Mouse (Mus musculus) kidney, postnatal 14 days (tissue): ENCODE measurements around the gene Grifin.

Experiments used
- DNase-seq: peaks from one replicate; pipeline ENCODE4 v3.0.0; 2022; ENCODE audit warnings: mixed read lengths

The Grifin gene

DNA sequence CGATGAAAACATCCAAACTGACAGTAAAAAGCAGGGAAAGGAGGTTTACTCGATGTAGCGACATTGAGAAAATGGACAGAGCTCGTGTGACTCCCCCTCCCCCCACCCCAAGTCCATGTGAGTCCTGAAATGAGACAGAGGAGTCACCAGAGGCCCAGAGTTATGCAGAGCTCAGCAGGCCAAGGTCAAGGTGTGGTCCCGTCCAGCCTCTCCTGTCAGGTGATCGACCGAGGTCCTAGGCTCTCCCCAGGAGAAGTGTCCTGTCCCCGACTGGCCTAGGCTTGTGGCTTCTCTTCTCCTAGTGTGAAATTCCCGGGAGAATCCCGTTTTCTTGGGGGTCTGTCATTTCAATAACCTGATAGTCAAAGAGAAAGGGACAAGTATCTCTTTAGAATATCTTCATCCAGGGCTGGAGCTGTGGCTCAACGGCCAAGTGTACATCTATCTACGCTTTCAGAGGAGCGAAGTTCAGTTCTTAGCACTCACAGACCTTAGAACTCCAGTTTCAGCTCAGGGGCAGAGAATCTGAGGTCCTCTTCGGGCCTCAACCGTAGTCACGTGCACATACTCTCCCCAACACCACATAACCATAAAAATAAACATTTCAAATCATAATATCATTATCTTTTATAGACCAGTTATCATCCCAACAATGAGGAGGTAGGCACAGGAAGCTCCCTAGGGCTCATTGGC is 24.4 kb upstream of the Grifin start:
- no peak for DNase-seq

DNA sequence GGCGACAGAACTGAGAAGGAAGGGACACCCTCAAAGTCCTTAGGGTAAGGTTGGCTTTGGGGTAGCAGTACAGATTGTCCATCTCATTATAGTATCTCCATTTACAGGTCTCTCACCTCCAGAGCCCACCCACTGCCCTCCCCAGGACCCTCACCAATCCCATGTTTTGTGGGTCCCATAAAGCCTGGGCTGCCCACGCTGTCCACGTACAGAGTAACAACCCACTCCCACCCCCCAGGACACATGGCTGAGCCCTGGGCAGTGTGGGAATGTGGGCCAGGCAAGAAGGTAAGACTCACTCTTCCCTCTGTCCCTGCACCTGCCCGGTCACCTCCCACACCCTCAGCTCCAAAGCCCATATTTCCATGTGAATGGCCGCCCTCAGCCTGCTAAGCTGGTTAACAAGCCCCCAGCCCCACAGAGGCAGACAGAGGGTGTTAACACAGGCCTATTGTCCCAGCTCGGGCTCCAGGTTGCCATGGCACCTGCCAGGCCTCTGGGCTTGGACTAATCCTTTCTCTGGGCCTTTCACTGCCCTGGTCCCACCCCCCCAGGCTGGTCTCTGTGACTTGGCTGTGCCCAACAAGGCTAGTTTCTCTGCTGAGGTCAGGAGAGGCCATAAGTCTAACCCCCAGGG is 19.0 kb upstream of the Grifin start:
- DNase-seq: no peak

DNA sequence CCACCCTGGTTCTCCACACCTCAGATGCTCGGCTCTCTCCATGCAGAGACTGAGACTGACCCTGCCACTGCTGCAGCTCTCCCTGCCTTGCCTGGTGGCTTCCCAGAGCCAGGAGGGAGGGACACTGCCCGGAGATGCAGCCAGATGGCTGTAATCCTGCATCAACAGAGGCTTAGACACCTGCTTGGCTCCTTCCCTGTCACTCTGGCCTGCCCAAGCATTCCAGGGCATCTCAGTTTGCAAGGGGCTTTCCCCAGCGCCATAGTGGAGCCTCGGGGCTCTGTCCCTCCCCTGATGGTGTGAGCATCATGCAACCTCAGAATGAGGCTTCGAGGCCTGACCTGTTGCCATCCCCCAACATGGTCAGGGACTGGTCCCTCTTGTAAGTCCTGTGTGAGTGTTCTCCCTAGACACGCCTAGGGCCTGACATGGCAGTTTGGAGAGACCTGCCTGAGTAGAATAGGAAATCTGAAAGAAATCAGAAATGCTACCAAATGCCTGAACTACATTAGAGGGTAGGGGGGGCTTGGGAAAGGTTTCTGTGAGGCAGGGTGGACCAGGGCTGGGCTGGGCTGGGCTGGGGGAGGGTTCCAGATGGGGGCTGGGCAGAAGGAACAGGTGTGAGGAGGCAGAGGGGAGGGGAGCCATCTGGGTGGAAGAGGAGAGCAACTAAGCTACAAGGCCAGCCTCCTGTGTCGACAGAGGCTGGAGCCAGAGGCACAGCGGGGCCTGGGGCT is 18.3 kb upstream of the Grifin start:
- DNase-seq: no peak

DNA sequence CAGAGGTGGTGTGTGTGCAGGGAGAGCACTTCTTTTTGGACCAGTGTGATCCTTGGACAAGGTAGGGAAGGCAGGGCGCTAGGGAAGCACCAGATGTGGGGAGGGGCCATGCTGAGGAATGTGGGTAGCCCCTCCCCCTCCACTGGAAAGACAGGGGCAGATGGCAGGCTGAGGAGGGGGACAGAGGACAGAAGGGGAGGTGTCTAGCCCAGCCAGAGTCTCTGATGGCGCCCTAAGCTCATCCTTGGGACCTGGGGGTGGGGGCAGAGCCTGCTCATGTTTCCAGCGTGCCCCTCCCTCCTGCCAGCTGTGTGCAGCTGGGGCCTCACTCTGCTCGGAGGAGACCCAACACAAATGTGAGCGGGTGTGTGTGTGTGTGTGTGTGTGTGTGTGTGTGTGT is 16.7 kb upstream of the Grifin start:
- DNase-seq: peak; percentile 63

DNA sequence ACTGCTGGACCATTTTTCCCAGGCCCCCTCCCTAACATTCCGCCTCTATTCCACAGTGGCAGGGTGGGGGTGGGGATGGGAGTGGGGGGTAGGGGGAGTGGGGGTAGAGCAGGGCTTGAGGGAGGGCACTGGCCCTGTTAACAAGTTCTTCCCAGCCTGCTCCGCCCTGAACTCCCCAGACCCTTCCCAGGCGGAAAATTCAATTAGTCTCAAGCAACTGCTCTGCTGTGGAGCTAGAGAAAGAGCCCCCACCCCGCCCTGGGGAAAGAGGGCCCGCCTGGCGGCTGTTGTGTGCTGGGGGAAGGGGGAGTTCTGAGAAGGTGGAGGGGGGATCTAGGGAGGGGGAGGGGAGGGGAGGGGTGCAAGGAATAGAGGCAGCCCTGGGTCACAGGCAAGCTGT is 14.9 kb upstream of the Grifin start:
- DNase-seq: no peak

DNA sequence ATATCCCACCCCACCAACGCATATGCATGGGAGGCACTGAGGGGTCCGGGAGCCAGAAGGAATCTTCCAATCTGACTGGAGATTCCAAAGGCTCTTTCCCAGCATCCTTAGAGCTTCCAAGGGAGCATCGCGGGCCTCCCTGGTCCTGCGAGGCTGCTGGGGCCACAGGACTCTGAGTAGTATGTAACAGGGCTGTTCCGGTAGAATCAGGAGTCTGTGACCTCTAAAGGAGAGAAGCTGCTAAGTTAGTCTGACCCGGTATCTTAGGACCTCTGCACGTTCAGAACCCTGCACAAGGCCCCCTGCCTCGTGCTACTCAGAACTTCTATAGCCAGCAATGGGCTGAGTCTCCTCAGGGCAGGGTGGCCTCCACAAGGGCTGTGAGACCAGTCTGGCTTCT is 14.3 kb upstream of the Grifin start:
- DNase-seq: no peak

DNA sequence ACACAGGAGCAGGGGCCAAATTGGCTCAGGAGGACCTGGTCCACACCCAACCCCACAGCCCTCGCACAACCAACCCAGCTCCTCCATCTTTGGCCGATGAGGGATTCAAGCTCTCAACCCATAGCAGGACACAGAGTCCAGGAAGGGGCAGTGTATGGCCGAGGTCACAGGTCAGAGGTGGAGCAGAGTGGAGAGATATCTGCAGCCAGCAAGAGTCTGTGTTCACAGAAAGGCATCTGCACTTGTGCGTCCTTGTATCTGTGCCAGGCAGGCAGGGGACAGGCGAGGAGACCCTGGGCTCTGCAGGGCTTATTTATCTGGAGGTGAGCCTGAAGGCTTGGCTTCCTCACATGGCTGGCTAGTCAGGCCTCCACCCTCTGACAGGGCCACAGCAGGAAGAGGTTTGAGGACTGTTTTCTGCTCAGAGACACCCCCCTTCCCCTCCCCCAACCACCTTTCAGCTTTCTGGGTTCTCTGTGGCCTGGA is 10.6 kb upstream of the Grifin start:
- DNase-seq: peak; percentile 68

DNA sequence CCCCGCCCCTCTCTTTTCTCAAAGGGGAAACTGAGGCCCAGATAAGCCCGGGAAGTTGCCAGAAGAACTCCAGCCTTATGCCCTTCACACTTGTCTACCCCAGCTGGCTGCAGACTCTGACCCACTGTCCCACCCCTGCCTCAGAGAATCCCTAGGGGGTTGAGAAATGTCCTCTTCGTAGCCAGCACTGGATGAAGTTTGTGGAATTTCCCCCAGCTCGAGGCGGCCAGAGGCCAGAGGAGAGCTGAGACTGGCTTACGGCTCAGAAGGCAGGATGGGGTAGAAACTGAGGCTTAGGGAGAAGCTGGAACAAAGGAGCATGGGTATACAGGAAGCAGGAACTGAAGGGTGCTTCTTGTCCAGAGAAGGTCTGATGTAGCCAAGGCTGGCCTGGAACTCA is 7.7 kb upstream of the Grifin start:
- DNase-seq: peak; percentile 76

DNA sequence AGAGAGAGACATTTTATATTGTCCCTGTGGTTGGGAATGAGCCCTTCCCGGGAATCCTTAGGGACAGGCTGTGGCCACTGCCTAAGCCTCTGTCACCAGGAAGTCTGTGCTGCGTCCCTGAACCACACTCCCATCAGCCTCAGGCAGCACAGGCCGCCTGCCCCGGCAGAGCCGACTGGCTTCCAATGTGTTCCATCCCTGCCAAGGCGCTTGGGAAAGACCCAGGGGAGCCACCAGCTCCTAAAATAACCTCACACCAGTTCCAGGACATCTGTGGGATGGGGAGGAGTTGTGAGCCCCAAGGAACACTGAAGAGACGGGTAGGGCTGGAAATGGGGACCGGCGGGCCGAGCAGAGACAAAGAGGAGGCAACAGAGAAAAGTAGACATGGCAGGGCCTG is 6.8 kb upstream of the Grifin start:
- DNase-seq: peak; percentile 70

DNA sequence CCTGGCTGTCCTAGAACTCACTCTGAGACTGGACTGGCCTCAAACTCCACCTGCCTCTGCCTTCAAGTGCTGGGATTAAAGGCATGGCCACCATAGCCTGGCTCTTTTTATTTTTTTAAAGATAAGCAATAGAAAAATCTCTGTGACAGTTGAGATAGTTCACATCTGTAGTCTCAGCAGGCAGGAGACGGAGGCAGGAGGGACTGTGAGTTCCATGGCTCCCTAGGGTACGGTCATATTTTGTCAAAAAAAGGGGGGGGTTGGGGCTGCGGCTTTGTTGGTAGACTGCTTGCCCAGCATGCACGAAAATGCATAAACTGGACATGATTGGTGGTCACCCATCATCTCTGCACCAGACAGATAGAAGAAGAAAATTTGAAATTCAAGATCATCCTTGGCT is 6.3 kb upstream of the Grifin start:
- no peak for DNase-seq

DNA sequence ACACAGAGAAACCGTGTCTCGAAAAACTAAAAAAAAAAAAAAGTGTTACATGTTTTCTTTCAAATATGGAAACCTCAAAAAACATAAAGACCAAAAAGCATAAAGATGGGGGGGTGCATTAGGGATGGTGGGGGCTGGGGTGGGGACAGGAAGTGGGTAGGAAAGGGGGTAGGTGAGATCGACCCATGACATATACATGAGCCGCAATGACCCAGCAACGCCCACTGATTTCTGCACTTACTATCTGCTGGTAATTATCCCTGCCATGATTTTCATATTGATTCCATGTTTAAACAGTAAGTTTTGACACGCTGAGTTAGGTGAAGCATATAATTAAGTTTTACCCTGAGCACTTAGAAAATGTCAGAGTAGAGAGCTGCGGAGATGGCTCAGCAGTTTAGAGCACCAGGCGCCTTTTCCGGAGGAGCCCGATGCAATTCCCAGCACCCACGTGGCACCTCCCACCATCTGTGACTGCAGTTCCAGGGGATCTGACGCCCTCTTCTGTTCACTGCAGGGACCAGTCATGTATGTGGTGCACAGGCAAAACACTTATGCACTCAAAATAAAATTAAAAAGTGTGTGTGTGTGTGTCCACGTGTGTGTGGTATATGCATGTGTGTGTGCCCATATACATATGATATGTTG is 5.5 kb upstream of the Grifin start:
- DNase-seq: no peak

DNA sequence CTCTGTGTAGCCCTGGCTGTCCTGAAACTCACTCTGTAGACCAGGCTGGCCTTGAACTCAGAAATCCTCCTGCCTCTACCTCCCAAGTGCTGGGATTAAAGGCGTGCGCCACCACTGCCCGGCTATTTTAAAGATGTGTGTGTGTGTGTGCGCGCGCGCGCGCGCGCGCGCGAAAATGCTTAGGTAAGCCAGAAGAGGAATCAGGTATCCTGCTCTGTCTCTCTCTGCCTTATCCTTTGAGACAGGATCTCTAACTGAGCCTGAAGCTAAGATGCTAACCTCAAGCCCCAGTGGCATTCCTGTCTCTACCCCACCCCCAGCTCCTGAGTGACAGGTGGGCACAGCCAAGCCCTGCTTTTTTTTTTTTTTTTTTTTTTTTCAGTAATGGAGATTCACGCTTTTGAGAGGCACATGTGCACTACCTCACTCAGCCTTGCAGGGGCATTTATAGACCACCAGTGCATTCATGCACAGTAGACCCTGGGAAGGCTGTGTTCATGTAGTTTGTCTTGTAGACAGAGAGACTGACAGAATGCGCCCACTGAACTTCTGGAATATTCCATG is 4.2 kb upstream of the Grifin start:
- no peak for DNase-seq

DNA sequence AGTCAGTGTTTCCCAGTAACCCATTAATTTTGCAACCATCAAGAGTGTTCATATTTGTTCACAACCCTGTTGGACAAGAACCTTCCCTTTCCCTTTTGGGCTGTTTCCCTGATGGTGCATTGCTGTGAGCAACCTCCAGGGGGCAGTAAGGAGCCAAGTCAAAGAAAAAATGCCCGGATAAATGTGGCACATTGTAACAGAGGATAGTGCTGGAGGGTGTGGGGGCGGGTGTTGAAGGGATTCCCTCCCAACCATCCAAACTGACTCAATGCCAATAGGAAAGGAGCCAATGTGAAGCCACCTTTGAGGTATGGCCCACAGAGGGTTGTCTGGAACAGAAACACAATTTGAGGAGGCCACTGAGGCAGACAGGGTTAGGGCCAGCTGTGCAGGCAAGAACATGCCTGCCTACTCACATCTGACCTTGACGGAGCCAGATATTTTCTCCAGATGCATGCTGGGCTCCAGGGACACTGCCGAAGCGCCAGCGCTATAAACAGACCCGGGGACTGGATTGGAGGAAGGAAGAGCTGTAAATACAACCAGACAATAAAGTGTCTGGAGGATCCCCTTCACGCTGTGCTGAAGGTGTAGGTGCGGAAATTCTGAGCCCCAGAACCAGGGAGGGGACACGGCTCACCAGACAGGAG is 3.6 kb upstream of the Grifin start:
- DNase-seq: peak; percentile 64

DNA sequence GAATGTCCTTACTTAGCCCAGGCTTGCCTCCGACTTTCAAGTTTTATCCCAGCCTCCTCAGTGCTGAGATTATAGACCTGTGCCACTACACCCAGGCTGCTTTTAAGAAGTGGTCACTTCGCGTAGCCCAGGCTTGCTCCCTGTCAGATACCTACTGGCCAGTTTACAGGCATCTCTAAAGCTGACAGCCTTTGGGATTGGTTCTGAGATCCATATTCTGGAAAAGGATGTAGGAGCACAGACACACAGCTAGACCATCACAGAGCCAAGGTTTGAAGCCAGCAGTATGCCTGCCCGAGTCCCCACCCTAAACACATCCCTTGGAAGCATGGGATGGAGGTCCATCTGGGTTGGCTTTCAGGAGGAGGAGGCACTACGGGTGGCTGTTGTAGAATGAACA is 2.9 kb upstream of the Grifin start:
- DNase-seq: no peak

DNA sequence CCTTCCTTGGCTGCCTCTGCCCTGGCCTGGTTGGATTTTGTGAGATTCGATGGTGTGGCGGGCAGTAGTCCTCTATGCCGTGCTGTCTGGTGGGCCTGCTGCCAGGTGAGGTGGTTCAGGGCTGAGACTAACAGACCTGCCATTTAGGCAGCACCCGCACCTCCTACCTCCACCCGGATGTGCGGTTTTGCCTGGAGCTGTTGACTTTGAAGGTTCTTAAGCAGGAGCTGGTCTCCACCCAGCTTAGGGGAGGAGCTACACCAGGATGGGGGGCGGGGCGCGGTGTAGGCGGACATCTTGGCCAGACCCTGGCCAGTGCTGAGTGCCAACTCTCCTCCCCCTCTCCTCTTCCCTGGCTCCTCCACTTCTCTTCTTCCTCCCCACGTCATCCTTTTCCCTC is 2.5 kb upstream of the Grifin start:
- peak; percentile 75 for DNase-seq

DNA sequence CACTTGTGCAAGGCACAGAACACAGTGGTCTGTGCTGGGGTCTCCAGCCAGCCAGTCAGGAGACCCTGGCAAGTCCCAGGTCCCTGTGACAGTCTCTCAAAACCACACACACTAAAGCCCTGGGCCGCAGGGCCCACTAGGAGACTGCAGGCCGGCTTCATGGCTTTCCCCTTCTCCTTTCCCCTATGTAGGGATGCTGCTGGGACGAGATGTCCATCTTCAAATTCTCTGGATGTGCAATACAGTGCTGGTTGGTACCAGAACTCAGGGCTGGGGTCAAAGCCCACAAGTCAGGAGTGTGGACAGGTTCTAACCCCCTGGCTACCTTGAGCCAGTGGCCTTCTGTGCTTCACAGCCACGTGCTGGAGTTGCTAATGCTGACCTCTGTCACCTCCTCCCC is 1.4 kb upstream of the Grifin start:
- DNase-seq: no peak

DNA sequence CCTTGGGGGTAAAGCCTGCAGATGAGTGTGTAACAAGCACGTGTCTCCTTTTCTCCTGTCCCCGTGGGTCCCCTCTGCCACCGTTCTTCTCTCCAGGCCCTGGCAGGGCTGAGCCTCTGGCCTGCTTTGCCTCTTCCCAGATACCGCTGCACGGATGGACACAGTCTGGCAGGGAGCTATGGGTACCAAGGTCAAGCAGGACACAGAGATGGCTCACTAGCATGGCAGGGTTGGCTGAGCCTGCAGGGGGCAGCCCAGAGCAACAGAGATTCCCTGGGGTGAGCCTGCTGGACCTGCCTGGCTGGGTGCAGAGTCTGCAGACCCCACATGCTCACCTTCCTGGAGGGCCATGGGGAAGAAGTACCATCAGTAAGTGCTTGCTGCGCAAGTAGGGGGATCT is 985 bp upstream of the Grifin start:
- peak; percentile 52 for DNase-seq

DNA sequence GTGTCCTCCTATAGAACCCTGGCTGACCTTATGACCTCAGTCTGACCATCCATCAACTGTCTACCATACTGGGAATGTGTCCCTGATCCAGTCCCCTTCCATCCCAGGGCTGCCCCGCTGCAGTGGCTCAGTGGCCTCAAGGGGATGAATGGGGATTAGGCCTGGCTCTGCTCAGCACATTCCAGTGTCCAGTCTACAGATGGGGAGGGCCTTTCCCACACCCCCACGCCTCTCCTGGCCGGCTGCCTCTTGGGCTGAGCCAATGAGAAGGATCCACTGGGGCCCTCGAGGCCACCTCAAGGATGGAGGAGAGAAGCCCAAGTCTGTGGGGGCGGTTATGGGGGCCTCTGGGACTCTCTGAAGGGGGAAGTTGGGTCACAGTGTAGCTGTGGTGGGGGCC is 580 bp upstream of the Grifin start:
- DNase-seq: peak; percentile 54

DNA sequence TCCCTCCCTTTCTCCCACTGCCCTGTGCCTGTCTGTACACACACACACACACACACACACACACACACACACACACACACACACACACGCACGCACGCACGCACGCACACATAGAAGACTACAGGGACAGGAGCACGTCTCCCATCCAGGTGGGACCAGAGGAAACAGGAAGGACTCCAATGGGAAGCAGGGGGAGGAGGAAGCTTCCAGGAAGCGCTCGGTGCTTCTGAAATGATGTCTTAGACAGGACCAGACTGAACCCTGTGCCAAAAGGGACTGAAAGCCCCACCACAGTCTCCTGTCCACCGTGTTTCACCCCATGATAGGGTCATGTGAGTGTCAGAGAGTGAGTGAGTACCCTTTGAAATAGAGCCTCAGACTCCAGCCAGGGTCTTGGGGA is 2.3 kb downstream of the Grifin start:
- no peak for DNase-seq

DNA sequence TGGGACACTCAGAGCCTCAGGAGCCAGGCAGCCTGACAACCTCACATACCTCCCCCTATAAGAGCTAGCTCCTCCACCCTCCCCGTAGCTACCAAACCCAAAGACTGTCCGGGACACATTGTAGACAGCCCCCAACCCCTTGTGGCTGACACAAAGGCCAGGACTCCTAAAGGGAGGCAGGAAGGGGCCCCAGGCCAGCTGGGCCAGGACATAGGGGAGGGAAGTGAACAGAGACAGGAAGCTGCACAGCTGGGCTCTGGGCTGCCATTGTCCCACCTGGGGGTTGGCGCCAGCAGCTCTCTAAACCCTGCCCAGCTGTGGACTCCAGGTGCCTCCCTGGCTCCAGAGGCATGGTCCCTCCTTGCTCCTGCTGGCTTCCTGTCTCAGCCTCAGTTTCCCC is 8.0 kb downstream of the Grifin start:
- DNase-seq: no peak

DNA sequence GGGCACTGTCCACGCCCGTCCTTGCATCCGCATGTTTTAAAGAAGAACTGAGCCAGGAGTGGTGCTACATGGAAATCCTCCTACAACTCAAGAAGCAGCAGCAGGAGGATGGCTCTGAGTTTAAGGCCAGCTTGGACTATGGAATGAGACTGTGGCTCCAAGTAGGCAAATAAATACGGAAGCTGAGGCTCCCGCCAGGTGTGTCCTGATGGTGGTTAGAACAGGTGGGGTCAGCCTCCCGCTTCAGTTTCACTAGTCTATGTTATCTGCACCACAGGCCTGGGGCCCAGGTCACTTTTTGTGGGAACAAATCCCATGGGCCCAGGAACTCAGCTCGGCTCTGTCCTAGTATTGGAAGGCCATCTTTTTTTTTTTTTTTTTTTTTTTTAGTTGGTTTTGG is 11.2 kb downstream of the Grifin start:
- no peak for DNase-seq

DNA sequence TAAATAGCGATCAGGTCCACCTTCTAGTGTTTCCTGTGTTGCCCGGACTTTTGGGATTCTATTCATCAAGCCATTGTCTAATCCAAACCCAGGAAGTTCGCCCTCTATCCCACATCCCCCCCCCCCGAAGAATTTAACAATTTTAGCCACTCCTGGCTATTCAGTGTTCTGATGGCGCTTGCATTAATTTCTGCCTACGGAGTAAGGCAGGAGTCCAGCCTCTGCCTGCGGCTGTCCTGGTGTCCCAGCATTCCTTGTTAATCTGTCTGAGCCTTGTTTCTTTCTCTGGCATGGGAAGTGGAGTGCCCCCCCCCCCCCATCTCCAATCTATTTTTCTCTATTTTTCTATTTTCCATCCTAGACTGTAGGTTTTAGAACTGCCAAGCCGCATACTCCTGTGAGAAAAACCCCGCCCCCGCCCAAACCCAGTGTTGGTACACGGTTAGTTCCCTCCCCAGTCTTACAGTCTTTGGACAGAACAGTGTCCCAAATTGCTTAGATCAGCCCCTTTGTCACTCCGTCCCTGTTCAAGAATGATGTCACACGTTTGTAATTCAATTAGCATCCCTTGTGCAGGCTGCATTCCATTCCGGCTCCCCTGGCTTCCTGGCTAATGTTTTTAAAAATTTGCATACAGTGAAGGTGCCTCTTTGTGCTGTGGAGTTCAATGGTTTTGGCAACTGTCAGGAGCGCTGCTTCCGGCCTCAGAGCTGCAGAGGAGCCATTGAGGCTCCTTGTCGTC is 15.4 kb downstream of the Grifin start:
- peak; percentile 54 for DNase-seq
